Mouse (Mus musculus) naive thymus-derived CD4-positive, alpha-beta T cell, adult 5 months (primary cell): ENCODE measurements around the gene Csf3r. TPM values are rescaled to one million over a fixed set of nuclear protein-coding genes. Genes with fewer than 3 reads are reported as not detected.

Experiments used
- polyA plus RNA-seq: library from polyadenylated mRNA; unstranded; fragments of 100-300 nt; shearing (Covaris generic); gene quantifications from one replicate; pipeline ENCODE4 v1.2.1, GENCODE M21; 2017

The Csf3r gene
- not detected for polyA plus RNA-seq

DNA sequence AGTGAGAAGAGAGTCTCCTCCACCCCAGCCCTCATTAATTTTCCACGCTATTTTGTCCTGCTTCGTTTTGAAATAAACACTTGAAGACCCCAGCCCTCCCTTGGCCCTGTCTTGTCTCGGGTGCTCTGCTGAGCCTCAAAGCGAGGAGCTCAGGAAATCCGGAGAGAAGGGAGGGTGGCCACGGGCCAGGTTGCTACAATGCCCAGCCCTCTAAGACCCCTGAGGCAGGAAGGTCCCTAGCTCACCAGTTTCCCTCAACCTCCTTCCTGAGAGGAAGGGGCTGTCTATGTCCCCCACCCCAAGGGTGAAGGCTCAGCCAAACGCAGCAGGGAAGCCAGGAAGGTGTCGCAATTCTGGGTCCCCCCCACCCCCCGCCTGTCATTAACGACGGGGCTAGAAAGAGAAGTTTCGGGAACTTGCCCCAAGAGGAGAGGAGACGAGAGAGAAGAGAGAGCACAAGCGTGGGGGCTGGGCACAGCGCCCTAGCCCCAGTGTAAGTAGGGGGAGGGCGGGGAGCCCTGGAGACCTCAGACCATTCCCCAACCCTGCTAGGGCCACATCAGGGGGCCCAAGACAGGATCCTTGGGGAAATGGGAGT lies at the start of gene Csf3r:
TSS of gene Csf3r (plus strand) at position 248 of the 598 bp plus-strand sequence.

DNA sequence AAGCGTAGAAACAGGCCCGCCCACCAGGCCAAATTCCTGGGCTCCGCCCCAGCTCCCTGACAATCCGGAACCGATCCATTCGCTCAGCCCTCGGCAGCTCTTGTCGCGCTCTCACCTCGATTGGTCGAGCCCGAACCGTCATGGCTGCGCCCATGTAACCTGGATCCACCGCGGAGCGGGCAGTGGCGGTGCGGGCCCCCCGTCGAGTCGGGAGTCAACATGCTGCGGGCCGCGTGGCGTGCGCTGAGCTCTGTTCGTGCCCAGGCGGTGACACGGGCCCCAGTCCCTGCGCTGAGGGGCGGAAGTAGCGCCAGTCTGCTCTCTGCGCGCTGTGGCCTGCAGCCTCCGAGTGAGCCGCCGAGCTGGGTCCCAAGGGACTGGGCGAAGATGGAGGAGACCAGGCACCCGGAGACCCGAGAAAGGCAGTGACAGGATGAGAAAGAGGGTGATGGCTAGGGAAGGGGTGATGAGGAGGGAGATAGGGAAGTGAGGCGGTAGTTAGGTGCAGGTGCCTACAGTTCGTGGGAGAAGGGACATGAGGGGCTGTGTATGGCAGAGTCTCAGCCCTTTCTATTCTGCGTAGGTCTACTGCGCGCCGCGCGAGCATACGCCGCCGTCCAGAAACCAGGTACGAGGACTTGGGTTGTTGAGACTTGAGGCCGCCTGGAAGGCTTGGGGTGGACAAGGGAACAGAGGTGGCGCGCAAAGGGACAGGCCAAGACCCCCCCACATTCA lies 22.7 kb downstream of the Csf3r start, which contains the start of gene Mrps15:
TSS of gene Mrps15 (plus strand) at position 75 of the 735 bp plus-strand sequence.

DNA sequence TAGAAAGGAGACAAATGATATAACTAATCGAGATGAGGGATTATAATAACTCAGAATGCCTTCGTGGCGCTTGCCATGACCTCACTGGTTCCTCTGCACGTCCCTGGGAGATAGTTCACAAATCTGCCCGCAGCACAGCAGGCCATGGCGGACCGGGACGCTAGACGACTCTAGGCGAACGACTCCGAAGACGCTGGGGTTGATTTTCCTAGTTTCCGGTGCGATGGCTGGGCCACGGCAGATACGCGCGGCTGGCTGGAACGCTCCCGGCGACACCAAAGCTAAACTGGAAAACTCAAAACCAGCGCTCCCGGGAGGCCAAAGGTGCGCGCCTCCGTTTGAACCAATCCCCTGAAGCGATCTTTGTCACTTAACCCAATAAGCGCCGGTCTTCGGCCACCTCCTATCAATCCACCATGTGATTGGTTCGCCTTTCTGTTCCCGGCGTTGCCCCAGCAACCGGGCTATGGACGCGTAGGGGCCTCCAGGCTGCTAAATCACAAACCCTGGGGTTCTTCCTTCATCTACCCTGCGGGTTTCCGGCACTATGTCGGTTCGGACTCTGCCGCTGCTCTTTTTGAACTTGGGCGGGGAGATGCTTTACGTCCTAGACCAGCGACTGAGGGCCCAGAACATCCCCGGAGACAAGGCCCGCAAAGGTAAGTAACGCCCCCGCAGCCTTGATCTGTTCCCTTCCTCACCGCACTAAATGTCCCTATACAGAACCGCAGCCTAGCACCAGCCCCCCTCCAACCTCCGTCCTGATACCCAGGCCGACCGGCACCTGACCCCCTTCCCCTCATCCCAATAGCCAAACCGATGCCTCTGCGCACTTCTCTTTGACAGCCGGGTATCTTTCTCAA lies 34.0 kb downstream of the Csf3r start, which contains the start of gene Oscp1:
TSS of gene Oscp1 (plus strand) at position 432 of the 863 bp plus-strand sequence.

Other genes starting within 250 kb of the Csf3r start
- 81.3 TPM for gene Mrps15, start 22.4 kb downstream of the Csf3r start, polyA plus RNA-seq
- 0.07 TPM for gene Oscp1, start 34.0 kb downstream of the Csf3r start, polyA plus RNA-seq
- 16.6 TPM for gene Lsm10, start 72.1 kb downstream of the Csf3r start, polyA plus RNA-seq
- gene Stk40, start 79.4 kb downstream of the Csf3r start, polyA plus RNA-seq: 42.3 TPM
- 20.7 TPM for gene Eva1b, start 123.2 kb downstream of the Csf3r start, polyA plus RNA-seq
- gene Sh3d21, start 138.9 kb downstream of the Csf3r start, polyA plus RNA-seq: 0.91 TPM
- 335 TPM for gene Thrap3, start 178.2 kb downstream of the Csf3r start, polyA plus RNA-seq
- 38.1 TPM for gene Map7d1, start 231.8 kb downstream of the Csf3r start, polyA plus RNA-seq
- gene Trappc3, start 237.8 kb downstream of the Csf3r start, polyA plus RNA-seq: 66.7 TPM